Comparison of ENCODE assay signal across 8 mouse cellular contexts in the genomic region with DNA sequence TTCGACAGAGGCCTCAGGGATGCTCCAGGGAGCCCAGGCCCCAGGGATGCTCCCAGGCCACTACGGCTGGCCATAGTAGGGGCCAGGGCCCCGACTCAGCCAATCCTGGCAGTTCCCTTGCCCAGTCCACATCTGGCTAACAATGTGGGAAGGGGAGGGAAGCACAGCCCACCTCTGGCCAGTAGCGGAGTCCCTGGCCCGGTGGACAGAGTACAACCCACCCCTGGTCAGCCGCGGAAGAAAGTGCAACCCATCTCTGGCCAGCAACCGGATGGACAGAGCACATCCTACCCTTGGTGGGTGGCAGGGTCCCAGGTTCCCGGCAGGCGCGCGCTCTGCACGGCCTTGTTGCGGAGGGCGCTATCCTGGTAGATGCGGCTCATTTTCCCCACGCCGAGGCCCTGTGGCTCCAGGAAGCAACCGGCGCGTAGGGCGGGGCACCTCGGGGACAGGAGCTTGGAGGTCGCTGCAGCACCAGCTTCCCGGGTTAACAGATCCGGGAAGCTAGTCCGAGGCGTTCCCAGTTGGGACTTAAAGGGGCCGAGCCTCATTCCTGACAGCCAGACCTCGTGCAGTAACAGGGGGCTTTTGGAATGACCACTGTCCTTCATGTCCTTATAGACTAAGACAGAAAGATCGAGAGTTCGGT. TPM values are rescaled to one million over a fixed set of nuclear protein-coding genes. Genes with fewer than 3 reads are reported as not detected.
DNase-seq lines count a peak whose midpoint lies in the region; ATAC-seq lines count a peak whose summit lies in the region.

A gene (minus strand): TSS at position 498 of the 649 bp plus-strand sequence.

- peak within 1 kb of the TSS; percentile 55 for H3K4me3 ChIP-seq in hindbrain, embryonic 11.5 days (ENCODE audit: low read depth, low read length)
- H3K4me3 ChIP-seq in lung, embryonic 16.5 days (ENCODE audit: low read length) = peak within 1 kb of the TSS; percentile 76

- peak; percentile 43 for DNase-seq in adipocyte (ENCODE audit: low spot score)
- DNase-seq in cerebellum, postnatal 10 days = peak; percentile 74 to 76
- peak; percentile 39 to 51 for DNase-seq in frontal cortex, postnatal 36 days (ENCODE audit: low spot score in 2 of 2)
- peak; percentile 76 for DNase-seq in hindbrain, embryonic 11.5 days (ENCODE audit: low spot score)
- peak; percentile 47 for DNase-seq in layer of hippocampus, adult 9-11 months
- DNase-seq in retina, adult 2 months (ENCODE audit: low read depth, low spot score) = peak; percentile 44

- under 1% methylated on average over 32 of the region's 32 CpGs for WGBS in hindbrain, embryonic 11.5 days
- under 1% methylated on average over 32 of the region's 32 CpGs for WGBS in lung, embryonic 16.5 days

- ATAC-seq in hindbrain, embryonic 11.5 days (ENCODE audit: low FRiP score) = peak; percentile 84
- peak; percentile 90 for ATAC-seq in lung, embryonic 16.5 days (ENCODE audit: low read depth)
- no peak for ATAC-seq in activated CD4-positive, CD25-positive, alpha-beta regulatory T cell, adult 4 months

- peaks cover 7% of the 10 kb centered on the region for H3K4me1 ChIP-seq in hindbrain, embryonic 11.5 days (replicated peaks; ENCODE audit: control insufficient read depth, insufficient read depth, low read length)
- peaks cover 13% of the 10 kb centered on the region for H3K4me1 ChIP-seq in lung, embryonic 16.5 days (replicated peaks; ENCODE audit: control insufficient read depth, insufficient read depth, low read length)

- no peaks in the 10 kb centered on the region for H3K9me3 ChIP-seq in hindbrain, embryonic 11.5 days (ENCODE audit: control insufficient read depth, low read length)
- H3K9me3 ChIP-seq in lung, embryonic 16.5 days (ENCODE audit: control insufficient read depth, low read length) = no peaks in the 10 kb centered on the region

- peak within 1 kb of the TSS; percentile 70 for H3K4me2 ChIP-seq in hindbrain, embryonic 11.5 days (replicated peaks; ENCODE audit: low read depth, low read length)
- H3K4me2 ChIP-seq in lung, embryonic 16.5 days (ENCODE audit: low read depth, low read length) = peak within 1 kb of the TSS; percentile 79

- H3K9ac ChIP-seq in hindbrain, embryonic 11.5 days (ENCODE audit: low read depth, low read length) = peak within 1 kb of the TSS; percentile 77
- H3K9ac ChIP-seq in lung, embryonic 16.5 days (ENCODE audit: low read length) = peak within 1 kb of the TSS; percentile 81

- H3K36me3 ChIP-seq in hindbrain, embryonic 11.5 days (ENCODE audit: control insufficient read depth, insufficient read depth, low read length) = no peaks in the 10 kb centered on the region
- 0 out of 2 replicates have a peak, but pooled peaks cover 3% of the 10 kb centered on the region for H3K36me3 ChIP-seq in lung, embryonic 16.5 days (ENCODE audit: control insufficient read depth, insufficient read depth, low read length)

- peak within 1 kb of the TSS; percentile 60 for H3K27ac ChIP-seq in hindbrain, embryonic 11.5 days (ENCODE audit: low read depth, low read length)
- peak within 1 kb of the TSS; percentile 86 for H3K27ac ChIP-seq in lung, embryonic 16.5 days (ENCODE audit: low read length)

- no peaks in the 10 kb centered on the region for H3K27me3 ChIP-seq in hindbrain, embryonic 11.5 days (ENCODE audit: control insufficient read depth, insufficient read depth, low read length)
- no peaks in the 10 kb centered on the region for H3K27me3 ChIP-seq in lung, embryonic 16.5 days (ENCODE audit: control insufficient read depth, insufficient read depth, low read depth, low read length)

RNA-seq across cellular contexts. Expression of the gene that starts here (rescaled TPM):
- 22.5 and 24.9 TPM in 2 replicates for polyA plus RNA-seq in hindbrain, embryonic 11.5 days (2014; fragmentation: Nextera tagmentation; extraction: Ambion mirVana)
- polyA plus RNA-seq in lung, embryonic 16.5 days (2015; fragmentation: Nextera tagmentation; extraction: Ambion mirVana) = 27.7 and 28.4 TPM in 2 replicates
- not detected for polyA plus RNA-seq in activated CD4-positive, CD25-positive, alpha-beta regulatory T cell, adult 4 months (2017; shearing (Covaris generic))

Comparison
In these comparisons a context has a peak if more than half of its experiments do, and no peak if none do; other contexts are left out.
1. RNA of the gene that starts here (polyA plus RNA-seq): 27.7 to 28.4 TPM in lung, embryonic 16.5 days and 22.5 to 24.9 TPM in hindbrain, embryonic 11.5 days; not detected in activated CD4-positive, CD25-positive, alpha-beta regulatory T cell, adult 4 months; every median in the first group is over 10 times any median in the second.
2. Peak in every context shown above with its lines, with median percentiles within 50 percentile points of each other: DNase-seq.